Mouse (Mus musculus): ENCODE results near the gene Ccng2. TPM values are rescaled to one million over a fixed set of nuclear protein-coding genes. Genes with fewer than 3 reads are reported as not detected.

Gene Ccng2
- total RNA-seq, 2 experiments from 2014 or later, result 38.6 to 40.0 TPM

Other genes starting within 250 kb of the Ccng2 start
- gene Sowahb, start 222.2 kb upstream of the Ccng2 start, total RNA-seq (2021), result under 1 TPM; 0.06 to 0.13 TPM
- gene Sept11, start 173.8 kb upstream of the Ccng2 start, total RNA-seq (2021), result 10 to 100 TPM; 31.9 to 41.2 TPM
- gene Ccni, start 60.8 kb upstream of the Ccng2 start, total RNA-seq (2021), result 100 to 1,000 TPM; 211 to 262 TPM
- gene 2010109A12Rik, start 60.7 kb upstream of the Ccng2 start, total RNA-seq (2021), result under 1 TPM; 0.67 to 0.99 TPM

Measured in adrenal gland, adult 18-20 months (tissue).